Mouse (Mus musculus) megakaryocyte progenitor cell, adult 5-6 weeks (primary cell): Measurements from ENCODE around the gene Tnfrsf13c. TPM values are rescaled to one million over a fixed set of nuclear protein-coding genes. Genes with fewer than 3 reads are reported as not detected.

Experiments
- ATAC-seq: replicated peaks from 2 replicates; pipeline ENCODE4 v1.8.0; 2016; ENCODE audit warnings: mild to moderate bottlenecking, moderate TSS enrichment, inconsistent platforms; ENCODE audit not compliant: poor library complexity
- total RNA-seq, 2 experiments: library from RNA; stranded (forward) in 1 of 2; stranded (reverse) in 1 of 2; fragments of 157-497, 149-512 nt in 1 of 2; fragments of 200-1000 nt in 1 of 2; gene quantifications; 2 replicates each; pipeline versions ENCODE4 v1.2.3 to v1.2.4; 2015 to 2017

Tnfrsf13c gene
- total RNA-seq, 2 experiments from 2014 or later = 0.92 to 2.1 TPM

DNA sequence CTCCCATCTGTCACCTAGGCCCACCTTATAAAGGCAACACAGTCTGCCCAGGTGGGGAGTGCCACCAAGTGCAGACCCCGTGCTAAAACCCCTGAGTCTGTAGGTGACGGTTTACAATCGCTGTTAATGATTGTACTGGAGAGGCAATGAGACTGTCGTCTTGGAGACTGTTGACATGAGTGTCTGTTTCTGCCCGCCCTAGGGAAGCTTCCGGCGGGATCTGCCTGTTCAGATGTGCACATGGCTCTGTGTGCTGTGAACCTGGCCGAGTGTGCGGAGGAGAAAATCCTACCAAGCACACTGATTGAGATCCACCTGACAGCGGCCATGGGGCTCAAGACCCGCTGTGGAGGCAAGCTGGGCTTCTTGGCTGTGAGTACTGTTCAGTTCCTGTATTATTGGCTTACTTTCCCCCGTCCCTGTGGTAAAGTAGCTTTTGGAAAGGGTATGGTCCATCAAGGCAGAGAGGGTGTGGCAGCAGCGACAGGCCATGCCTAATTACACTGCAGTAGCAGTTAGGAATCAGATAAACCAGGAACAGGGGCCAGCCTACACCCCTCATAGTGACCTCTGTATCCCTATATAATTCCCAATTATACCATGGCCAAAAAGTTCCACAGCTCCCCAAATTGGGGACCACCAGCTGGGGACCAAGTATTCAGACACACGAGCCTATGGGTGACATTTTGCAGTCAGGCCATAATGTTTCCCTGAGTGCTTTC is 38.9 kb downstream of the Tnfrsf13c start:
- no peak for ATAC-seq

DNA sequence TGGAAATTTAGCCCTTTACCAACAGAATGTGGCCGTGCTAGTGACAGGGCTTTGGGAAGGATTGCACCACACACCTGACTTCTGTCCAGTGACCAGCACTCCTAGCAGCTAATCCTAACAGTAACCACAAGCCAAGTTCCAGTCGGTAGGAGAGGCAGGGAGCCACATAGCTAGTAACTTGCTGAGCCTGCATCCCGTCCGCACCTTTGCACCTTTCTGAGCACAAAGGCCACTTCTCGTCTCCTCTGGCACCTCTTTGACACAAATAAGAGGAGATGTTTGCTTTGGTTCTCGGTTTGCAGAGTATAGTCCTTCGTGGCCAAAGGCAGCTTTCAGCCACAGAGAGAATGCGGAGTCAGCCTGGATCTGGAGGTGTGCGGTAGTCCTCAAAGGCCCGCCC is 39.5 kb downstream of the Tnfrsf13c start:
- no peak for ATAC-seq

DNA sequence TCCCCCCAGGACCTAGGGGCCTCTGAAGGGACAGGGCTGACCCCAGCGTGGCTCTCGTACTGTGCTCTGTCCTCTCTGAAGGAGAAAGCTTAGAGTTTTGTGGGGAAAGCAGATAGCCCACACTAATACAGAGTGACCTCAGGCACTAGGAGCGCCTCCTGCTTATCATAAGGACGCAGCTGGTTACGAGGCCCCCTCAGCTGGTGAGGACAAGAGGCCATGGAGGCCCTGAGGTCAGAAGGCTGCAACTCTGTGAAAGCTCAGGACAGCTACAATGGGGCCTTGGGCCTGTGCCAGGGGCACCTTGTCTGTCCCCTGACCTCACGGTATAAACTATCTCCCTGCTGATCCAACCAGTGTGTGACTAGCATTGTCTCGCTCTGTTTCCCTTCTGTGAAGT is 40.0 kb downstream of the Tnfrsf13c start:
- peak; percentile 32; the same call in 1 of the 2 replicates for ATAC-seq

DNA sequence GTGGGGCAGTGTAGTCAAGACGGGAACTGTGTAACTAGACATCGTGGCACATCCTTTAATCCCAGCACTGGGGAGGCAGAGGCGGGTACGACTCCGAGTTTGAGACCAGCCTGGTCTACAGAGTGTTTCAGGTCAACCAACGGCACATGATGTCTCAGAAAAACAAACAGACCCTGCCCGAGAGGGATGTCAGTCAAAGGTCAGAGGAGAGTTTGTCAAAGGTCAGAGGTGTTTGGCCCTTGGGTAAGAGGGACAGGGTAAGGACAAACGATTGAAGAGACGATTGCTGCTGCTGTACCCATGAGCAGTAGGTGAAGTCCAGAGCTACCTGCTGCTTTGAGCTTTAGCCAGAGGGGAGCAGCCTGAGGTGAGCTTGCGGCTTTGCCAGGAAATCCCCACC is 40.6 kb downstream of the Tnfrsf13c start:
- no peak for ATAC-seq

DNA sequence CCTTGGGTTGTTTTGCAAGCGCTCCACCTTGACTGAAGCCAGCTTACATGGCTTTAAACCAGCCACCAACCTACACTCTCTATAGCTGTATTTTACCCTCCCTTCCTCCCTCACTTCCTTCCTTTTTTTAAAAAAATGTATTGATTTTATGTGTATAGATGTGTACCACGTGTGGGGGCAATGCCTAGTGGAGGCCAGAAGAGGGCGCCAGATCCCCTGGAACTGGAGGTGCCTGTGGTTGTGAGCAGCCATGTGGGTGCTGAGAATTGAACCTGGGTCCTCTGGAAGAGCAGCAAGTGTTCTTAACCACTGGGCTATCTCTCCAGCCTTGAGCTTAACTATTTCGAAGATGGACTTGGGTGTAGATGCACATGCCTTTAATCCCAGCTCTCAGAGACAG is 41.9 kb downstream of the Tnfrsf13c start:
- no peak for ATAC-seq

DNA sequence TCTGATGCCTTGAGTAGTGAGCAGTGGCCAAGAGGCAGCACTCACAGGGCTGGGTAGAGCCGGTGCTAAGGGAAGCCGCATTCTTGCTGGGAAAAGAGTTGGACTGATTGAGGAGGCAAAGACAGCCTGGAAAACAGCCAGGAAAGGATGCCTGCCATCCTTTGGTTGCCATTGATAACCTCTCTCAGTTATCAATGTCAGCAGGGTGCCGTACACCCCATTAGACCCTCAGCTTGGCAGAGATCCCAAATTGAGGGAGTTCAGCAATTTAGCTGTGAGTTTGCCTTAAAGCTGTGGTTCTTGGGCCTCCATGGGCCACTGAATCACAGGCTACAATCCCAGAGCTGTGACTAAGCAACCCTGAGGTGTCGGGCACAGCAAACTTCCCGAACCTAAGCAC is 43.0 kb downstream of the Tnfrsf13c start:
- peak; percentile 29 for ATAC-seq

DNA sequence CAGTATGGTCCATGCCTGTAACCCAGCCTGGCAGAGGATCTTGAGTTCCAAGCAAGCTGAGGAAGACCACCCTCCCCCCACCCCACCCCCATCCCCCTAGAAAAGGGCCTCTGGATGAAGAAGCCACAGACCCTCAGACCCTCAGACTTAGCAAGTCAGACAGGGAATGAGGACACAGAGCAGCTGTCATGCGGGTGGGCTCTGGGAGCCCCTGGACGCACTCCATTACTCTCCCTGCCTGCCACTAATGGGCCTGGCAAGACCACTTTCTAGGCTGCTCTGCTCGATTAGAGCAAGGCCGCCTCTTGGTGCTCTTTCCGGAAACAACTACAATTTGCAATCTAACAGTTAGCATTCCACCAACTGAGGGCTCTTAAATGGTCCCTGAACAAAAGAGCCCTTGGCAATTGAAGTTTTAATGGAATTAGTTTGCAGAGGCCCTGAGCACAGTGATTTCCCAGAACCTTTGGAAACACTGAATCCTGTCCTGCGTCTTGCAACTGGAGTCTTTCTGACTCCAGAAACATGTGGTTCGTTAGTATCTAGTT is 46.4 kb downstream of the Tnfrsf13c start:
- no peak for ATAC-seq

DNA sequence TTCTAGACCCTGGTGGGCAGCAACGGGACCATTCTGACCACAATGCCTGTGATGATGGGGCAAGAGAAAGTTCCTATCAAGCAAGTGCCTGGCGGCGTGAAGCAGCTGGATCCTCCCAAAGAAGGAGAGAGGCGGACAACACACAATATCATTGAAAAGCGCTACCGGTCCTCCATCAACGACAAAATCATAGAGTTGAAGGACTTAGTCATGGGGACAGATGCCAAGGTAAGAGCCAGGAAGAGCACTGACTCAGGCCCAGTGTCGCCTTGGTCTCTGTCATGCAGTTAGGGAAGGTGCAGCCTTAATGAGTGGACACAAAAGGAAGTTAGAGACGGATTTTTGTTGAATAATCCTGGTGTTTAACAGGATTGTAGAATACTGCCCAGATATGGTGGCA is 49.1 kb downstream of the Tnfrsf13c start:
- ATAC-seq = no peak

DNA sequence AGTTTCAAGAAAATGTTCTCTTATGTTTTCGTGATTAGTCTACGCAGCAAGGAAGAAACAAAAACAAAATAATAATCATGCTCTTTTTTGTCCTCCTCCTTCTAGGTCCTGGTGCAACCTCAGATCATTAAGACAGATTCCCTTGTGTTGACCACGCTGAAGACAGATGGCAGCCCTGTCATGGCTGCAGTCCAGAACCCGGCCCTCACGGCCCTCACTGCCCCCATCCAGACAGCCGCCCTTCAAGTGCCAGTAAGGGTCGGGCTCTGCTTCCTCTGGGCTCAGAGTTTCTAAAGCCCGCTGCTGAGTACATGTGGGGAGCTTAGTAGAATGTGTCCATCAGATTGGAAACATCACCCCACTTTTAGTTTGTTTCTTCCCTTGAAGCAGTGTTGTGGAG is 51.5 kb downstream of the Tnfrsf13c start:
- ATAC-seq = no peak

Other genes with a start within 250 kb of the Tnfrsf13c start
- gene 1700029P11Rik, start 243.8 kb downstream of the Tnfrsf13c start, total RNA-seq (2015) = not detected in 2 replicates
- not detected in 2 replicates for gene 1700029P11Rik, start 243.8 kb downstream of the Tnfrsf13c start, total RNA-seq (2017)
- 75.3 and 108 TPM in 2 replicates for gene Xrcc6, start 236.5 kb downstream of the Tnfrsf13c start, total RNA-seq (2015)
- gene Xrcc6, start 236.5 kb downstream of the Tnfrsf13c start, total RNA-seq (2017) = 135 and 249 TPM in 2 replicates
- 32.6 and 38.4 TPM in 2 replicates for gene Desi1, start 190.5 kb downstream of the Tnfrsf13c start, total RNA-seq (2015)
- 7.1 and 9.2 TPM in 2 replicates for gene Desi1, start 190.5 kb downstream of the Tnfrsf13c start, total RNA-seq (2017)
- gene Snu13, start 176.8 kb downstream of the Tnfrsf13c start, total RNA-seq (2015) = 235 and 245 TPM in 2 replicates
- gene Snu13, start 176.8 kb downstream of the Tnfrsf13c start, total RNA-seq (2017) = 201 and 202 TPM in 2 replicates
- not detected in 2 replicates for gene 4930407I10Rik, start 165.2 kb downstream of the Tnfrsf13c start, total RNA-seq (2015)
- not detected in 2 replicates for gene 4930407I10Rik, start 165.2 kb downstream of the Tnfrsf13c start, total RNA-seq (2017)
- gene Mei1, start 154.4 kb downstream of the Tnfrsf13c start, total RNA-seq (2015) = not detected in 2 replicates
- not detected in 2 replicates for gene Mei1, start 154.4 kb downstream of the Tnfrsf13c start, total RNA-seq (2017)
- 5.5 and 10.4 TPM in 2 replicates for gene Ccdc134, start 96.4 kb downstream of the Tnfrsf13c start, total RNA-seq (2015)
- 19.6 and 29.7 TPM in 2 replicates for gene Ccdc134, start 96.4 kb downstream of the Tnfrsf13c start, total RNA-seq (2017)
- 24.7 and 28.3 TPM in 2 replicates for gene Srebf2, start 77.2 kb downstream of the Tnfrsf13c start, total RNA-seq (2015)
- gene Srebf2, start 77.2 kb downstream of the Tnfrsf13c start, total RNA-seq (2017) = 21.0 and 23.7 TPM in 2 replicates
- gene Shisa8, start 11.6 kb downstream of the Tnfrsf13c start, total RNA-seq (2015) = 0.10 and 0.12 TPM in 2 replicates
- gene Shisa8, start 11.6 kb downstream of the Tnfrsf13c start, total RNA-seq (2017) = 0.27 and 3.2 TPM in 2 replicates
- gene Cenpm, start 20.4 kb upstream of the Tnfrsf13c start, total RNA-seq (2015) = 32.9 and 42.6 TPM in 2 replicates
- gene Cenpm, start 20.4 kb upstream of the Tnfrsf13c start, total RNA-seq (2017) = 16.5 and 24.9 TPM in 2 replicates
- gene 1500009C09Rik, start 28.0 kb upstream of the Tnfrsf13c start, total RNA-seq (2015) = not detected in 2 replicates
- not detected in 2 replicates for gene 1500009C09Rik, start 28.0 kb upstream of the Tnfrsf13c start, total RNA-seq (2017)
- gene Sept3, start 50.5 kb upstream of the Tnfrsf13c start, total RNA-seq (2015) = 0.07 TPM in 1 of 2 replicates, not detected in the other
- 0.08 TPM in 1 of 2 replicates, not detected in the other for gene Sept3, start 50.5 kb upstream of the Tnfrsf13c start, total RNA-seq (2017)
- gene Wbp2nl, start 74.6 kb upstream of the Tnfrsf13c start, total RNA-seq (2015) = 0.17 TPM in 1 of 2 replicates, not detected in the other
- gene Wbp2nl, start 74.6 kb upstream of the Tnfrsf13c start, total RNA-seq (2017) = not detected in 2 replicates
- gene Naga, start 114.6 kb upstream of the Tnfrsf13c start, total RNA-seq (2015) = 39.9 and 43.8 TPM in 2 replicates
- gene Naga, start 114.6 kb upstream of the Tnfrsf13c start, total RNA-seq (2017) = 37.1 and 37.3 TPM in 2 replicates
- gene Pheta2, start 114.6 kb upstream of the Tnfrsf13c start, total RNA-seq (2015) = 2.0 and 3.5 TPM in 2 replicates
- gene Pheta2, start 114.6 kb upstream of the Tnfrsf13c start, total RNA-seq (2017) = 5.2 and 7.4 TPM in 2 replicates
- gene Smdt1, start 114.6 kb upstream of the Tnfrsf13c start, total RNA-seq (2015) = 155 and 168 TPM in 2 replicates
- gene Smdt1, start 114.6 kb upstream of the Tnfrsf13c start, total RNA-seq (2017) = 94.0 and 121 TPM in 2 replicates
- 244 and 269 TPM in 2 replicates for gene Ndufa6, start 130.0 kb upstream of the Tnfrsf13c start, total RNA-seq (2015)
- 136 and 168 TPM in 2 replicates for gene Ndufa6, start 130.0 kb upstream of the Tnfrsf13c start, total RNA-seq (2017)
- gene Cyp2d22, start 155.9 kb upstream of the Tnfrsf13c start, total RNA-seq (2015) = 1.7 TPM in 1 of 2 replicates, not detected in the other
- 0.03 TPM in 1 of 2 replicates, not detected in the other for gene Cyp2d22, start 155.9 kb upstream of the Tnfrsf13c start, total RNA-seq (2017)
- not detected in 2 replicates for gene Cyp2d11, start 169.7 kb upstream of the Tnfrsf13c start, total RNA-seq (2015)
- not detected in 2 replicates for gene Cyp2d11, start 169.7 kb upstream of the Tnfrsf13c start, total RNA-seq (2017)
- gene Cyp2d10, start 182.8 kb upstream of the Tnfrsf13c start, total RNA-seq (2015) = not detected in 2 replicates
- not detected in 2 replicates for gene Cyp2d10, start 182.8 kb upstream of the Tnfrsf13c start, total RNA-seq (2017)
- gene Cyp2d9, start 209.1 kb upstream of the Tnfrsf13c start, total RNA-seq (2015) = not detected in 2 replicates
- gene Cyp2d9, start 209.1 kb upstream of the Tnfrsf13c start, total RNA-seq (2017) = not detected in 2 replicates